Mouse (Mus musculus): ENCODE data around the gene Runx1.

- TF ChIP-seq CTCF (IDR thresholded peaks at IDR 0.05; ENCODE audit: borderline replicate concordance, control insufficient read depth, extremely low read depth, insufficient read depth, low read length, poor library complexity) (no peak), POLR2A (IDR thresholded peaks at IDR 0.05; ENCODE audit: control insufficient read depth, extremely low read depth, insufficient read depth, low read length, poor library complexity) (no peak)
Measured at GRCm38 (mm10) chr16:92627262-92627661, 198.7 kb downstream of the Runx1 start.
